Comparison of ENCODE assay signal across 19 mouse cellular contexts in the genomic region with DNA sequence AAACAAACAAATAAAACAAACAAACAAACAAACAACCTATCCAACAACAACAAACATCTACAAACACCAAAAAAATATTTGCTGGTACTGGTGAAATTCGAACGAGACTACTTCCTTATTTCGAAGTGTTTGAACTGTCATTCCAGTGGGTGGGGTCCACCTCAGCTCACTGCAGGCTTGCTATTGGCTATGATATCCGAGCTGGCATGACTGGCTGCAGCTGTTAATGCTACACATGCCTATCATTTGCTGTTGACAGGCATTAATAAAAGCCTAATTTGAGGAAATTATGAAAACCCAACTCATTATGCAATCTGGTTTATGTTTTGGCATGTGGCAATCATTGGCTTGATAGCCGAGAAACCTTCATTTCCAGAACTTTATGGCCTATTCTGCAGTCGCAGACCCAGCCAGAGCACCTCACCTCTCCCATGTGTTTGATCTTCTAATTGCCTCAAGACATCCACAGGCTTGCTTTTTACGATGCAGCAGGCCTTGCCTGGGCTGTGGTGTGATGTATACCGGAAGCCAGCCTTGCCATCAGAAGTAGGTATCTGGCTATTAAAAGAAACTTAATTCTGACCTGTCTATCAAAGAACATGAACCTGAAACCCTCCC.
"Had no signal": no experiment of that assay in that cellular context is flagged by ENCODE, and none has a peak within 500 bp of the region (broad histone marks: within the 10 kb centered on the region; RNA-seq: fewer than 3 reads in every experiment).

No protein-coding gene starts in this region.

- H3K9me3 ChIP-seq: liver, embryonic 13.5 days; midbrain, embryonic 12.5 days; midbrain, embryonic 15.5 days; neural tube, embryonic 12.5 days; neural tube, embryonic 15.5 days; stomach, embryonic 15.5 days had no signal

- H3K9ac ChIP-seq: liver, embryonic 13.5 days; midbrain, embryonic 12.5 days; midbrain, embryonic 15.5 days; neural tube, embryonic 12.5 days; neural tube, embryonic 15.5 days; stomach, embryonic 15.5 days had no signal

- ATAC-seq: midbrain, embryonic 15.5 days had no signal

- H3K27me3 ChIP-seq: liver, embryonic 13.5 days; midbrain, embryonic 12.5 days; midbrain, embryonic 15.5 days; neural tube, embryonic 12.5 days; neural tube, embryonic 15.5 days; stomach, embryonic 15.5 days had no signal

- H3K27ac ChIP-seq: kidney, postnatal 0 days; left cerebral cortex, adult 2 months; liver, embryonic 13.5 days; macrophage; midbrain, embryonic 12.5 days; midbrain, embryonic 15.5 days; neural tube, embryonic 12.5 days; neural tube, embryonic 15.5 days; stomach, embryonic 15.5 days had no signal

- H3K4me3 ChIP-seq: left cerebral cortex, adult 2 months; liver, embryonic 13.5 days; midbrain, embryonic 12.5 days; midbrain, embryonic 15.5 days; neural tube, embryonic 12.5 days; neural tube, embryonic 15.5 days; stomach, embryonic 15.5 days had no signal

- DNase-seq: kidney, adult 18-20 months; kidney, postnatal 25 days; layer of hippocampus, postnatal 36 days; liver; liver, embryonic 13.5 days; lung, adult 2 months; lung, postnatal 14 days; retina, postnatal 1 day; right cerebral cortex, postnatal 25 days; spleen, adult 18-20 months; thymus, postnatal 25 days had no signal

- H3K4me1 ChIP-seq: liver, embryonic 13.5 days; midbrain, embryonic 12.5 days; midbrain, embryonic 15.5 days; neural tube, embryonic 12.5 days; neural tube, embryonic 15.5 days; stomach, embryonic 15.5 days had no signal

- H3K36me3 ChIP-seq: liver, embryonic 13.5 days; midbrain, embryonic 12.5 days; midbrain, embryonic 15.5 days; neural tube, embryonic 12.5 days; neural tube, embryonic 15.5 days; stomach, embryonic 15.5 days had no signal

- H3K4me2 ChIP-seq: liver, embryonic 13.5 days; midbrain, embryonic 12.5 days; midbrain, embryonic 15.5 days; neural tube, embryonic 12.5 days; neural tube, embryonic 15.5 days; stomach, embryonic 15.5 days had no signal
